Mouse (Mus musculus): ENCODE measurements around the gene 2410131K14Rik. TPM values are rescaled to one million over a fixed set of nuclear protein-coding genes. Genes with fewer than 3 reads are reported as not detected.
A peak's percentile ranks its signal among the peaks of the same experiment; 100 is the strongest.

Gene 2410131K14Rik
- total and polyA plus RNA-seq, 3 experiments, result 7.8 to 9.8 (median 9.2) TPM

DNA sequence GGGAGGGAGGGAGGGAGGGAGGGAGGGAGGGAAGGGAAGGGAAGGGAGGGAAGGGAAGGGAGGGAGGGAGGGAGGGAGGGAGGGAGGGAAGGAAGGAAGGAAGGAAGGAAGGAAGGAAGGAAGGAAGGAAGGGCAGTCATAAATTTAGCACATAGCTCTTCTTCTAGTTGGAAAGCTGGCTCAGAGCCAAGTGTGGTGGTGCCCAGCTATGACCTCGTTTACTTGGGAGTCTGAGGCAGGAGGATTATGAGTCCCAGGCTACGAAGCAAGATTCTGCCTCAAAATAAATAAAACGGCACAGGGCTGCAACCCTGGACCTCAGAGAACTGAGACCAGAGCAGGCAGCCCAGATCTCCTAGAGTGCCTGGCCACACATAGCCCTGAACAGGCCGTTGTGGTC is 47.4 kb downstream of the 2410131K14Rik start:
- Histone ChIP-seq H3K27me3 (replicated peaks) (no peaks in the 10 kb centered on the region), H3K9me3 (replicated peaks; ENCODE audit: low read length) (no peaks in the 10 kb centered on the region), H3K4me2 (ENCODE audit: insufficient read depth, low read depth, poor library complexity, severe bottlenecking) (no peak overlapping the region), H3K4me1 (ENCODE audit: control insufficient read depth in 1 of 2, insufficient read depth in 2 of 2) (no peaks in the 10 kb centered on the region), H3K79me2 (replicated peaks; ENCODE audit: control insufficient read depth, extremely low read depth, insufficient read depth, poor library complexity, severe bottlenecking) (no peaks in the 10 kb centered on the region), H3K27ac (ENCODE audit: insufficient read depth, low read depth) (no peak overlapping the region), H3K4me3 (replicated peaks in 1 of 3; ENCODE audit: low read depth in 2 of 3, low read length in 2 of 3, poor library complexity in 1 of 3) (no peak overlapping the region), H3K9ac (ENCODE audit: insufficient read depth, low read depth) (no peak overlapping the region), H3K36me3 (replicated peaks in 1 of 2; ENCODE audit: control insufficient read depth in 1 of 2, insufficient read depth in 1 of 2, low read length in 1 of 2) (no peaks in the 10 kb centered on the region)
- in situ Hi-C loops (cut with MboI; ENCODE audit: low pct_ligation_motif_present, low pct_unique_long_range_greater_than_20kb, low sequenced_read_pairs) (no loop called here), dilution Hi-C loops (cut with MboI; ENCODE audit: extremely low pct_ligation_motif_present, extremely low pct_unique_long_range_greater_than_20kb, low sequenced_read_pairs) (no loop called here)
- no peak for TF ChIP-seq MAX (IDR thresholded peaks at IDR 0.05; ENCODE audit: low read length)
- TF ChIP-seq NELFE (IDR thresholded peaks at IDR 0.05; ENCODE audit: low read depth, low read length), result no peak
- no peak for TF ChIP-seq POLR2AphosphoS2 (IDR thresholded peaks at IDR 0.05; ENCODE audit: low read depth, low read length)
- TF ChIP-seq ZC3H11A (IDR thresholded peaks at IDR 0.05; ENCODE audit: low read depth, low read length), result no peak
- no peak for DNase-seq (ENCODE audit: extremely low read depth)

- H3K36me3 ChIP-seq (replicated peaks in 1 of 2; ENCODE audit: control insufficient read depth in 1 of 2, insufficient read depth in 1 of 2, low read length in 1 of 2), result no peaks in the 10 kb centered on the region
- no peaks in the 10 kb centered on the region for H3K79me2 ChIP-seq (replicated peaks; ENCODE audit: control insufficient read depth, extremely low read depth, insufficient read depth, poor library complexity, severe bottlenecking)
- no peak overlapping the region for H3K27ac ChIP-seq (ENCODE audit: insufficient read depth, low read depth)
- H3K4me1 ChIP-seq (ENCODE audit: control insufficient read depth in 1 of 2, insufficient read depth in 2 of 2), result no peaks in the 10 kb centered on the region
- no peak overlapping the region for H3K9ac ChIP-seq (ENCODE audit: insufficient read depth, low read depth)
- H3K4me3 ChIP-seq (replicated peaks in 1 of 3; ENCODE audit: low read depth in 2 of 3, low read length in 2 of 3, poor library complexity in 1 of 3), result no peak overlapping the region
- no peaks in the 10 kb centered on the region for H3K9me3 ChIP-seq (replicated peaks; ENCODE audit: low read length)
- dilution Hi-C loops (cut with MboI; ENCODE audit: extremely low pct_ligation_motif_present, extremely low pct_unique_long_range_greater_than_20kb, low sequenced_read_pairs), result no loop called here
- no peak for TF ChIP-seq SMC3 (IDR thresholded peaks at IDR 0.05; ENCODE audit: low read depth, low read length)
- DNase-seq (ENCODE audit: extremely low read depth), result no peak
- H3K4me2 ChIP-seq (ENCODE audit: insufficient read depth, low read depth, poor library complexity, severe bottlenecking), result peak overlapping the region; percentile 64
- in situ Hi-C loops (cut with MboI; ENCODE audit: low pct_ligation_motif_present, low pct_unique_long_range_greater_than_20kb, low sequenced_read_pairs), result no loop called here
- H3K27me3 ChIP-seq (replicated peaks), result no peaks in the 10 kb centered on the region
Measured at GRCm38 (mm10) chr5:118294086-118294864, 49.2 kb downstream of the 2410131K14Rik start.

GRCm38 (mm10) chr5:118294865-118295258 is 49.8 kb downstream of the 2410131K14Rik start:
- in situ Hi-C loops (cut with MboI; ENCODE audit: low pct_ligation_motif_present, low pct_unique_long_range_greater_than_20kb, low sequenced_read_pairs), result no loop called here
- Histone ChIP-seq H3K4me3 (replicated peaks in 1 of 3; ENCODE audit: low read depth in 2 of 3, low read length in 2 of 3, poor library complexity in 1 of 3) (no peak overlapping the region), H3K27me3 (replicated peaks) (no peaks in the 10 kb centered on the region), H3K4me1 (ENCODE audit: control insufficient read depth in 1 of 2, insufficient read depth in 2 of 2) (no peaks in the 10 kb centered on the region), H3K9ac (ENCODE audit: insufficient read depth, low read depth) (no peak overlapping the region), H3K4me2 (ENCODE audit: insufficient read depth, low read depth, poor library complexity, severe bottlenecking) (no peak overlapping the region), H3K36me3 (replicated peaks in 1 of 2; ENCODE audit: control insufficient read depth in 1 of 2, insufficient read depth in 1 of 2, low read length in 1 of 2) (no peaks in the 10 kb centered on the region), H3K27ac (ENCODE audit: insufficient read depth, low read depth) (no peak overlapping the region), H3K9me3 (replicated peaks; ENCODE audit: low read length) (no peaks in the 10 kb centered on the region), H3K79me2 (replicated peaks; ENCODE audit: control insufficient read depth, extremely low read depth, insufficient read depth, poor library complexity, severe bottlenecking) (no peaks in the 10 kb centered on the region)
- TF ChIP-seq POLR2AphosphoS2 (IDR thresholded peaks at IDR 0.05; ENCODE audit: low read depth, low read length) (no peak), NRF1 (IDR thresholded peaks at IDR 0.05; ENCODE audit: low read depth, low read length) (no peak), MYC (IDR thresholded peaks at IDR 0.05; ENCODE audit: low read depth, low read length) (no peak), HCFC1 (IDR thresholded peaks at IDR 0.05; ENCODE audit: low read depth, low read length) (no peak), KAT2A (IDR thresholded peaks at IDR 0.05; ENCODE audit: insufficient replicate concordance, low read length) (no peak), POLR2A (IDR thresholded peaks at IDR 0.05; ENCODE audit: low read depth, low read length) (no peak), MEF2A (IDR thresholded peaks at IDR 0.05; ENCODE audit: borderline replicate concordance, low read depth, low read length) (no peak), PAX5 (IDR thresholded peaks at IDR 0.05; ENCODE audit: low read length) (no peak), MAZ (IDR thresholded peaks at IDR 0.05; ENCODE audit: low read depth, low read length) (no peak), BHLHE40 (IDR thresholded peaks at IDR 0.05; ENCODE audit: low read depth, low read length) (no peak), MAX (IDR thresholded peaks at IDR 0.05; ENCODE audit: low read length) (no peak)
- dilution Hi-C loops (cut with MboI; ENCODE audit: extremely low pct_ligation_motif_present, extremely low pct_unique_long_range_greater_than_20kb, low sequenced_read_pairs), result no loop called here
- no peak for DNase-seq (ENCODE audit: extremely low read depth)

Measured in CH12.LX (cell line).